Mouse (Mus musculus): ENCODE measurements around the gene Ttyh2.

Ttyh2 gene

DNA sequence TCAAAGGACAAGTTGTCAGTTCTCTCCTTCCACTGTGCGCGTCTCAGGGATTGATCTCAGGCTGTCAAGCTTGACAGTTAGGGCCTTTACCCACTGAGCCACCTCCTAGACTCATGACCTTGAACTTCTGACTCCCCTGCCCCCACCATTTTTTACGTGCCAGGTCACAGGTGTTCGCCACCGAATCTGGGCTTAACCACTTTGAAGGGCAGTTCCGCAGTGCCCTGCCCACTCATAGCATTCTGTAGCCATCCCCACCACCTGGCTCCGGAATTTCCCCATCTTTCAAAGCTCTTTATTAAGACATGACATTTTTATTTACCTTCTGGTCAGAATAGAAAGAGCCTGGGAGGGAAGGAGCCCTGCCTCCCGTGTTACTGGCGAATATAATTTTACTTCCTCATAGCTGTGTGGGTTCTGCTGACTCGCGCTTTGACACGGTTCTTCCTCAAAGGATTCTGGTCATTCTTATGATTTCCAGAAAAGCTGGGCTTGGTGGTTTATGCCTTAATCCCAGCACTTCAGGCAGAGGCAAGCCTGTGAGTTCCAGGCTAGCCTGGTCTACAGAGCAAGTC is 72.4 kb downstream of the Ttyh2 start:
- DNase-seq (ENCODE audit: low read depth in 2 of 2, low spot score in 2 of 2): no peak

DNA sequence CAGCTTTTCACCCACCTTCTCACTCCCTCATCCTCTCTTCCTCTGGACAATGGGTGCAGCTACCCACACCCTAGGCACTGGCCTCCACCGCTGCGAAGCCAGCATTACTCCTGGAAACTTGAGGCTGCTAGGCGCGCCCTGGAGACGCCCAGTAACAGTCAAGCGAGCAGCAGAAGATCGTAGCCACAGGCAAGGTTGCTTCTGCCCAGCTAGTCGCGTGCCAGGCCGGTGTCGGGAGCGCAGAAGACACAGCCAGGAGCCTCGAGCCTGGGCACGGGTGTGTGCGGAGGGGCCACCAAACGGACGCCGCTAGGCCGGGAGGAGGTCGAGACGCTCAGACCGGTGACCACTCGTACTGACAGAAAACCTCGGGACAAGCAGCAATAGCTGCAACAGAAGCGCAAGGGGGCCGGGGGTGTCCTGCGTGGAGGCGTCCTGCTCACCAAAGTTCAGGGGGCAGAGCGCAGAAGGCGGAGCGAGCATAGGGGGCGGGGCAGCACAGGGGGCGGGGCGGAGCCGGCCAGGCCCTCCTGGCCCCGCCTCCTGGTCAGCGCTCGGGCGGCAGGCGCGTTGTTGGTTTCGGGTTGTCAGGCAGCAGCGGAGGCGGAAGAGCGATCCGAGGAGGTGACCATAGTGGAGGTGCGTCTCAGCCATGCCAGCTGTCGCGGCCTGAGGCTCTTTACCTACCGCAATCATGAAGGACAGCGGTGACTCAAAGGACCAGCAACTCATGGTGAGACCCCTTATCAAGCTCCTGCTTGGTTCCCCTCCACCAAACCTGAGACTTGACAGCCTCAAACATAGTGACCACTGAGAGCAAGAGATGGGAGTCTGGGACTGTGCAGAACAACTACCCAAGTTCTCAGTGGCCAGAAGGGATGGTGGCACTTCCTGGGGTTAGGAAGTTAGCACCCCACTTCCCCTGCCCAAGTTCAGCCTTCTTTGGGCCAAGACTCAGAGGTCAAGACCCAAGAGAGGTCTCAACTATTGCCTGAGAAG is 89.9 kb downstream of the Ttyh2 start, which contains the start of gene Kif19a:
Kif19a (plus strand) TSS at position 569 of the 999 bp plus-strand sequence.
- no peak for DNase-seq (ENCODE audit: low read depth in 2 of 2, low spot score in 2 of 2)

DNA sequence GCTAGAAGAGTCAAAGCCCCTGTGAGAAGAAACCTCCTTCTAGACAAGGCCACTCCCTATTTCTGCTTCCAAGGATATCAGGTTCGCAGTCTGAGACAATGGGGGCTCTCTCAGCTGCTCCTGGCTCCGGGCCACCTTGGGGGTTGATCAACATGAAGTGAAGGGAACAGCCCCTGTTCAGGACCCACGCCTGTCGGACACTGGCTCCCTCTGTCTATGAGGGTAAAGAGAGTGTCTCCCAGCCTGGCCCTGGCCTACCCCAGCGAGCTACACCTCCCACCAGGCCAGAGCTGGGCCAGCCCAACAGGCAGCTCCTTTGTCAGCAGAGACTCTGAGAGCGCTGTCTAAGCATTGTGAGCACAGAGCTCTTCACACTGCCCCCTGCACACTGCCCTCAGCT is 94.7 kb downstream of the Ttyh2 start:
- no peak for DNase-seq (ENCODE audit: low read depth in 2 of 2, low spot score in 2 of 2)

Measured in CD8-positive naive resting alpha-beta T cell, adult 2 months (primary cell).